Mouse (Mus musculus): ENCODE results near the gene Acin1. TPM values are rescaled to one million over a fixed set of nuclear protein-coding genes. Genes with fewer than 3 reads are reported as not detected.

Gene Acin1
- polyA plus RNA-seq, 1 experiment from 2014 or later = 73.5 TPM

GRCm38 (mm10) chr14:54685471-54685870 is 1.3 kb downstream of the Acin1 start:
- Histone ChIP-seq H3K9me3 (replicated peaks; ENCODE audit: control insufficient read depth, low read length) (no peaks in the 10 kb centered on the region), H3K27me3 (ENCODE audit: control insufficient read depth, insufficient read depth, low read length) (no peaks in the 10 kb centered on the region), H3K36me3 (ENCODE audit: control insufficient read depth, insufficient read depth) (peaks cover 19% of the 10 kb centered on the region), H3K9ac (ENCODE audit: low read length) (peak overlapping the region; percentile 100), H3K27ac (ENCODE audit: low read length) (peak overlapping the region; percentile 99), H3K4me1 (ENCODE audit: control insufficient read depth, insufficient read depth, low read length) (peaks cover 27% of the 10 kb centered on the region), H3K4me2 (ENCODE audit: low read depth, low read length) (peak overlapping the region; percentile 92), H3K4me3 (ENCODE audit: low read length) (peak overlapping the region; percentile 96)
- 8% methylated on average over 8 of the region's 8 CpGs for WGBS
- ATAC-seq (replicated peaks; ENCODE audit: extremely low read depth, insufficient read depth, low FRiP score) = no peak

GRCm38 (mm10) chr14:54682396-54682795 is 4.3 kb downstream of the Acin1 start:
- WGBS = 84% methylated on average over 3 of the region's 3 CpGs
- no peak overlapping the region for H3K27ac ChIP-seq (ENCODE audit: low read length)
- peaks cover 24% of the 10 kb centered on the region for H3K36me3 ChIP-seq (ENCODE audit: control insufficient read depth, insufficient read depth)
- peaks cover 13% of the 10 kb centered on the region for H3K4me1 ChIP-seq (ENCODE audit: control insufficient read depth, insufficient read depth, low read length)
- H3K27me3 ChIP-seq (ENCODE audit: control insufficient read depth, insufficient read depth, low read length) = no peaks in the 10 kb centered on the region
- ATAC-seq (replicated peaks; ENCODE audit: extremely low read depth, insufficient read depth, low FRiP score) = no peak
- H3K4me3 ChIP-seq (ENCODE audit: low read length) = no peak overlapping the region
- no peaks in the 10 kb centered on the region for H3K9me3 ChIP-seq (replicated peaks; ENCODE audit: control insufficient read depth, low read length)
- H3K9ac ChIP-seq (ENCODE audit: low read length) = no peak overlapping the region
- no peak overlapping the region for H3K4me2 ChIP-seq (ENCODE audit: low read depth, low read length)

DNA sequence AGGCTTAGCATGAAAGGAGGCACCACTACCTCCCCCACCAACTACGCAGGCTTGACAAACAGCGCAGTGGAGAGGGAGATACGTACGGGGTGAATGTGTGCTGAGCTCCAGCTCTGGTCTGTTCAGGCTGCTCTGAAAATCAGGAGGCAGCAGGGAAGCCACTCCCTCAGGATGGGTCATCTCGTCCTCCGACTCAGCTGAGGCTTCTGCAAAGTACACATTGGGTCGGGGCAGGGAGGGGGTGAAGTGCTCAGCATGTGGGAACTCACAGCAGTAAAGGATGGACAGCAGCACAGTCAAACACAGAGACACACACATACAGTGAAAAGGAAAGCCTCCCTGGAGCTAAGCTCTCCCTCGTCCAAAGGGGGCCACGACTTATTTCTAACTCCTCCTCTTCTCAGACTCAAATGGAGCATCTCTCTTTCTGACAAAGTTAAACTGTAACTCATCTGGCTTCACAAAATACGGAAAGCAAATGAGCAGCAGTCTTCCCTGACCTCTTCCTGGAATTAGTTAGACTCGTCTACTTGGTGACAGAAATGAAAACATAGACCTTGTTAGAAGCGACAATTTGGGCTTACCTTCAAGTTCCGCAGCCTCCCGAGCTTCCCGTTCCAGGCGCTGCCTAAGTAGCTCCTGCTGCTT is 8.0 kb downstream of the Acin1 start:
- whole genome bisulfite sequencing = 86% methylated on average over 16 of the region's 16 CpGs
- Histone ChIP-seq H3K9ac (ENCODE audit: low read length) (no peak overlapping the region), H3K27me3 (ENCODE audit: control insufficient read depth, insufficient read depth, low read length) (no peaks in the 10 kb centered on the region), H3K27ac (ENCODE audit: low read length) (no peak overlapping the region), H3K4me1 (ENCODE audit: control insufficient read depth, insufficient read depth, low read length) (peaks cover 5% of the 10 kb centered on the region; the same call in 1 of the 2 replicates), H3K4me3 (ENCODE audit: low read length) (no peak overlapping the region), H3K36me3 (ENCODE audit: control insufficient read depth, insufficient read depth) (peaks cover 36% of the 10 kb centered on the region), H3K9me3 (replicated peaks; ENCODE audit: control insufficient read depth, low read length) (no peaks in the 10 kb centered on the region), H3K4me2 (ENCODE audit: low read depth, low read length) (no peak overlapping the region)
- no peak for ATAC-seq (replicated peaks; ENCODE audit: extremely low read depth, insufficient read depth, low FRiP score)

- H3K4me3 ChIP-seq (ENCODE audit: low read length) = no peak overlapping the region
- ATAC-seq (replicated peaks; ENCODE audit: extremely low read depth, insufficient read depth, low FRiP score) = no peak
- WGBS = 83% methylated on average over 5 of the region's 5 CpGs
- peaks cover 40% of the 10 kb centered on the region for H3K36me3 ChIP-seq (ENCODE audit: control insufficient read depth, insufficient read depth)
- H3K4me2 ChIP-seq (ENCODE audit: low read depth, low read length) = no peak overlapping the region
- no peaks in the 10 kb centered on the region for H3K27me3 ChIP-seq (ENCODE audit: control insufficient read depth, insufficient read depth, low read length)
- no peak overlapping the region for H3K9ac ChIP-seq (ENCODE audit: low read length)
- H3K4me1 ChIP-seq (ENCODE audit: control insufficient read depth, insufficient read depth, low read length) = peaks cover 3% of the 10 kb centered on the region; the same call in 1 of the 2 replicates
- H3K9me3 ChIP-seq (replicated peaks; ENCODE audit: control insufficient read depth, low read length) = no peaks in the 10 kb centered on the region
- H3K27ac ChIP-seq (ENCODE audit: low read length) = no peak overlapping the region
These were observed 10.4 kb downstream of the Acin1 start for GRCm38 (mm10) chr14:54676290-54676689.

GRCm38 (mm10) chr14:54674317-54674716 is 12.4 kb downstream of the Acin1 start:
- Histone ChIP-seq H3K9ac (ENCODE audit: low read length) (no peak overlapping the region), H3K27me3 (ENCODE audit: control insufficient read depth, insufficient read depth, low read length) (no peaks in the 10 kb centered on the region), H3K4me1 (ENCODE audit: control insufficient read depth, insufficient read depth, low read length) (peaks cover 3% of the 10 kb centered on the region; the same call in 1 of the 2 replicates), H3K36me3 (ENCODE audit: control insufficient read depth, insufficient read depth) (peaks cover 38% of the 10 kb centered on the region), H3K4me3 (ENCODE audit: low read length) (no peak overlapping the region), H3K27ac (ENCODE audit: low read length) (no peak overlapping the region), H3K4me2 (ENCODE audit: low read depth, low read length) (no peak overlapping the region), H3K9me3 (replicated peaks; ENCODE audit: control insufficient read depth, low read length) (no peaks in the 10 kb centered on the region)
- no peak for ATAC-seq (replicated peaks; ENCODE audit: extremely low read depth, insufficient read depth, low FRiP score)
- WGBS = 57% methylated on average over 2 of the region's 2 CpGs

- Histone ChIP-seq H3K36me3 (ENCODE audit: control insufficient read depth, insufficient read depth) (peaks cover 48% of the 10 kb centered on the region), H3K4me2 (ENCODE audit: low read depth, low read length) (no peak overlapping the region), H3K27ac (ENCODE audit: low read length) (no peak overlapping the region), H3K9ac (ENCODE audit: low read length) (no peak overlapping the region), H3K4me1 (ENCODE audit: control insufficient read depth, insufficient read depth, low read length) (no peaks in the 10 kb centered on the region), H3K9me3 (replicated peaks; ENCODE audit: control insufficient read depth, low read length) (no peaks in the 10 kb centered on the region), H3K4me3 (ENCODE audit: low read length) (no peak overlapping the region), H3K27me3 (ENCODE audit: control insufficient read depth, insufficient read depth, low read length) (no peaks in the 10 kb centered on the region)
- 80% methylated on average over 4 of the region's 4 CpGs for WGBS
- no peak for ATAC-seq (replicated peaks; ENCODE audit: extremely low read depth, insufficient read depth, low FRiP score)
These were observed 17.4 kb downstream of the Acin1 start for GRCm38 (mm10) chr14:54669381-54669780.

DNA sequence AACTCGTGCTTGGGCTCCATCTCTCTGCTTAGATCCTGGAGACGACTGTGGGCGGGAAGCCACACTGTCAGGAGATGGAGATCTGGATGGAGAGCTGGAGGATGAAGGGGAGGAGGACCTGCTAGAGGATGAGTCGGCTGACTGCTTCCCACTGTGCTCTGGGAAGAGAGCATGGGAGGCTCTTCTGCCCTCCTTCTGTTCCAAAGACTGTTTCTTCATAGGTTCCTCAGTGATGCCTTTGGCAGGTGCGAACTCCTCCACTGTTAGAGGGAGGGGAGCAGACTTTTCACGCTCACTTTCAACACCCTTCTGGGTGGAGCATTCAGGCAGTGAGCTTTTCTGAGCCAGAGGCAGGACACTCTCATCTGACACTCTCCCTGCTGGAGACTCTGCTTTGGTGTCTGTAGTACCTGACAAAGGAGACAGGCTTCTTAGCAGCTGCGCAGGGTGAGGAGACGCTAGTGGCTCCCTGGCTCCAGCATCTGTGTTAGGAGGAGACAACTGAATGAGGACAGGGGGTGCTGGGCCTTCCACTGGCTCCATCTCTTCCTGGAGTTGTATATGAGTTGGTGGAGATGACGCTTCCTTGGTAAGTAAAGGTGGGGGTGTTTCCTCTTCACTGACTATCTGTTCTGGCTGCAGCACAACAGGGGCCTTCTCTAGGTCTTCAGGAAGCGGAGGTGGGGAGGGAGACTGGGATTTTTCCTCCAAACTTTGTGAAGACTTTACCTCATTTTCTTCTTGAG is 22.1 kb downstream of the Acin1 start:
- ATAC-seq (replicated peaks; ENCODE audit: extremely low read depth, insufficient read depth, low FRiP score) = no peak
- H3K4me2 ChIP-seq (ENCODE audit: low read depth, low read length) = no peak overlapping the region
- no peak overlapping the region for H3K9ac ChIP-seq (ENCODE audit: low read length)
- no peaks in the 10 kb centered on the region for H3K4me1 ChIP-seq (ENCODE audit: control insufficient read depth, insufficient read depth, low read length)
- peaks cover 76% of the 10 kb centered on the region for H3K36me3 ChIP-seq (ENCODE audit: control insufficient read depth, insufficient read depth)
- H3K27me3 ChIP-seq (ENCODE audit: control insufficient read depth, insufficient read depth, low read length) = no peaks in the 10 kb centered on the region
- H3K4me3 ChIP-seq (ENCODE audit: low read length) = no peak overlapping the region
- H3K27ac ChIP-seq (ENCODE audit: low read length) = no peak overlapping the region
- H3K9me3 ChIP-seq (replicated peaks; ENCODE audit: control insufficient read depth, low read length) = no peaks in the 10 kb centered on the region
- WGBS = 86% methylated on average over 10 of the region's 10 CpGs

- Histone ChIP-seq H3K9ac (ENCODE audit: low read length) (no peak overlapping the region), H3K27me3 (ENCODE audit: control insufficient read depth, insufficient read depth, low read length) (no peaks in the 10 kb centered on the region), H3K4me3 (ENCODE audit: low read length) (no peak overlapping the region), H3K9me3 (replicated peaks; ENCODE audit: control insufficient read depth, low read length) (no peaks in the 10 kb centered on the region), H3K27ac (ENCODE audit: low read length) (no peak overlapping the region), H3K36me3 (ENCODE audit: control insufficient read depth, insufficient read depth) (peaks cover 62% of the 10 kb centered on the region), H3K4me2 (ENCODE audit: low read depth, low read length) (no peak overlapping the region), H3K4me1 (ENCODE audit: control insufficient read depth, insufficient read depth, low read length) (no peaks in the 10 kb centered on the region)
- 89% methylated on average over 2 of the region's 2 CpGs for WGBS
- ATAC-seq (replicated peaks; ENCODE audit: extremely low read depth, insufficient read depth, low FRiP score) = no peak
These were observed 26.7 kb downstream of the Acin1 start for GRCm38 (mm10) chr14:54660009-54660408.

DNA sequence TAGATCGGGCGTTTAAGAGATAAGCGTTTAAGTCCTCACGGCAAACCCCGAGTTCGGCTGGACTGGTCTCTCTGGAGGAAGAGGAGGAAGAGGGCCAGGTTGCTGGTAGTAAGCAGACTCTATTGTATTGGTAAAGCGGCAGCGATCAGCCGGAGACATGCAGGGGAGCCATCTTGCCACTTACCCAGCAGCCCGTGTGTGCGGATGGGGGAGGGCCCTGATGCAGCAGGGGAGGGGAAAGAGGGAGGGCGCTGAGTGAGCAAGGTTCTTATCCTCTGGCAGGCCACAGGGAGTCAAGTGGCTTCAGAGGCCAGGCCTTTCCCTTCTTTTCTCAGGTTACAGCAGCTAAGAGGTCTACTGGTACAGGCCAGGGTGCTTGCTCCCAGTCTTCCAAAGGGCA is 33.2 kb downstream of the Acin1 start:
- no peaks in the 10 kb centered on the region for H3K9me3 ChIP-seq (replicated peaks; ENCODE audit: control insufficient read depth, low read length)
- peak overlapping the region; percentile 73 for H3K4me2 ChIP-seq (ENCODE audit: low read depth, low read length)
- peak overlapping the region; percentile 63 for H3K4me3 ChIP-seq (ENCODE audit: low read length)
- peak overlapping the region; percentile 50 for H3K27ac ChIP-seq (ENCODE audit: low read length)
- ATAC-seq (replicated peaks; ENCODE audit: extremely low read depth, insufficient read depth, low FRiP score) = peak; percentile 91
- peaks cover 22% of the 10 kb centered on the region for H3K4me1 ChIP-seq (ENCODE audit: control insufficient read depth, insufficient read depth, low read length)
- peaks cover 43% of the 10 kb centered on the region for H3K36me3 ChIP-seq (ENCODE audit: control insufficient read depth, insufficient read depth)
- H3K9ac ChIP-seq (ENCODE audit: low read length) = peak overlapping the region; percentile 73
- H3K27me3 ChIP-seq (ENCODE audit: control insufficient read depth, insufficient read depth, low read length) = no peaks in the 10 kb centered on the region
- 0% methylated on average over 12 of the region's 12 CpGs for WGBS
